Mouse (Mus musculus): ENCODE measurements around the gene Snd1.
A peak's percentile ranks its signal among the peaks of the same experiment; 100 is the strongest.

DNA sequence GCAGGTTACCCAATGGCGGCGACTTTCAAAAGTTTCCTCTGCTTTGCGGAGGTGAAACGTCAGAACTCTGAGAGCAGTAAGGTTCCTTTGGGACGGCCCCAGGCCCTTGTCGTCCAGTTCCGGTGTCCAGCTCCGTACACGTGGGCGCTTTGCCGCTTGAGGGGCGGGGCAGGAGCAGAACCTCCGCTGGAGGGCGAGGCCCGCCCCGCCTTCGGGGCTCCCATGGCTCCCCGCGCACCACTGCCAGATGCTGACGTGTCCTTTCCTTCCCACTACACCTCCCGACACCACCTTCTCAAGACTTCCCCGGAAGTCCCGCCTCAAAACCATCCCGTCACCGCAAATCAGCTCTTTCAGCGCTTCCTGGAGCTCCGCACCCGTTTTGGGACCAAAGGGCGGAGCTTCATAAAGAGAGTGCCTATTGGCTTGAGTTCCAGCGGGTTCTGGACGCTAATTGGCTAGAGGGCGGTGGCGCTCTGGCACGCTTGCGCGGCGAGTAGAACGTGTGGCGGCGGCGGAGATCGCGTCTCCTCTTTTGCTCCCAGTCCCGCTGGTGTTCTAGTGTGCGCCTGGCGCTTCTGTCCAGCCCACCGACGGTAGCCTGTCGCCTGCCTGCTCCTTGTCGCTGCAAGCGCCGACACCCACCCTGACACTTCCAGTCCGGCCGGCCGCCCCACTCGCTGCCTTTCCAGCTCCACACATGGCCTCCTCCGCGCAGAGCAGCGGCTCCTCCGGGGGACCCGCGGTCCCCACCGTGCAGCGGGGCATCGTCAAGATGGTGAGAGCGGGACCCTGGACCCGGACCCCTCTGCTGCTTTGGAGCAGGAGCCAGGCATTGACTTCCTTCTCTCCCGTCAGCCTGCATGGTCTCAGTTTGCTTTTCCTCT lies 5.2 kb downstream of the Snd1 start:
- TF ChIP-seq CTCF (IDR thresholded peaks at IDR 0.05; ENCODE audit: extremely low read depth, insufficient read depth, low read length) (no peak), POLR2A (IDR thresholded peaks at IDR 0.05; ENCODE audit: extremely low read depth, insufficient read depth, low read length) (peak; percentile 91)
